Mouse (Mus musculus) MEL (cell line): ENCODE results near the gene Lhfp. TPM values are rescaled to one million over a fixed set of nuclear protein-coding genes. Genes with fewer than 3 reads are reported as not detected.

Experiments
- DNase-seq: peaks from one replicate; pipeline ENCODE4 v3.0.0; 2011; ENCODE audit warnings: low read depth, low spot score
- H3K27ac ChIP-seq: 2 replicates; pipeline ENCODE4 v1.5.1; 2012; ENCODE audit warnings: low read depth, mild to moderate bottlenecking, control low read depth, low read length, moderate library complexity; ENCODE audit not compliant: control insufficient read depth
- H3K27me3 ChIP-seq, 2 experiments: fragments of 150-350 bp in 1 of 2; sonication (generic) in 1 of 2; 2 replicates each; pipeline ENCODE4 v1.6.1; 2012; ENCODE audit warnings: low read length in 2 of 2, mild to moderate bottlenecking in 2 of 2, improper control_type of control experiment in 1 of 2, moderate library complexity in 1 of 2; ENCODE audit not compliant: insufficient read depth in 2 of 2, control insufficient read depth in 1 of 2
- H3K36me3 ChIP-seq, 2 experiments: 2 replicates each; pipeline ENCODE4 v1.6.1; 2012 to 2014; ENCODE audit warnings: low read length in 2 of 2, improper control_type of control experiment in 1 of 2, inconsistent platforms in 1 of 2, mild to moderate bottlenecking in 1 of 2; ENCODE audit not compliant: insufficient read depth in 2 of 2, control insufficient read depth in 1 of 2
- H3K4me1 ChIP-seq, 2 experiments: fragments of 150-350 bp in 1 of 2; sonication (generic) in 1 of 2; 2 replicates each; pipeline ENCODE4 v1.6.1; 2012; ENCODE audit warnings: low read length in 2 of 2, improper control_type of control experiment in 1 of 2, mild to moderate bottlenecking in 1 of 2; ENCODE audit not compliant: insufficient read depth in 2 of 2, control insufficient read depth in 1 of 2
- H3K4me3 ChIP-seq, 2 experiments: fragments of 150-350 bp in 1 of 2; sonication (generic) in 1 of 2; 2 replicates each; pipeline ENCODE4 v1.5.1; 2012; ENCODE audit warnings: low read depth in 2 of 2, low read length in 2 of 2, mild to moderate bottlenecking in 2 of 2, moderate library complexity in 2 of 2, control low read depth in 1 of 2, improper control_type of control experiment in 1 of 2; ENCODE audit not compliant: control insufficient read depth in 1 of 2, insufficient read depth in 1 of 2
- H3K79me2 ChIP-seq: 2 replicates; pipeline ENCODE4 v1.6.1; 2012; ENCODE audit warnings: mild to moderate bottlenecking, low read length, moderate library complexity; ENCODE audit not compliant: control insufficient read depth, poor library complexity, insufficient read depth
- H3K9ac ChIP-seq: 2 replicates; pipeline ENCODE4 v1.6.1; 2012; ENCODE audit warnings: low read depth, mild to moderate bottlenecking, control low read depth, low read length, moderate library complexity; ENCODE audit not compliant: control insufficient read depth, poor library complexity, severe bottlenecking
- H3K9me3 ChIP-seq: fragments of 150-350 bp; sonication (generic); replicated peaks from 2 replicates; pipeline ENCODE4 v1.6.1; 2012; ENCODE audit warnings: mild to moderate bottlenecking, low read length, improper control_type of control experiment, moderate library complexity; ENCODE audit not compliant: insufficient read depth
- BHLHE40 ChIP-seq: IDR thresholded peaks from 2 replicates; pipeline ENCODE4 v1.6.1; 2012; ENCODE audit warnings: low read depth, mild to moderate bottlenecking, inconsistent platforms, low read length, improper control_type of control experiment, borderline replicate concordance
- CHD2 ChIP-seq: IDR thresholded peaks from 2 replicates; pipeline ENCODE4 v1.6.1; 2011; ENCODE audit warnings: low read length, improper control_type of control experiment
- E2F4 ChIP-seq: IDR thresholded peaks from 2 replicates; pipeline ENCODE4 v1.6.1; 2011; ENCODE audit warnings: low read depth, low read length, improper control_type of control experiment, borderline replicate concordance
- ELF1 ChIP-seq: IDR thresholded peaks from 2 replicates; pipeline ENCODE4 v1.6.1; 2014; ENCODE audit warnings: low read depth, mild to moderate bottlenecking, inconsistent platforms, low read length, improper control_type of control experiment, moderate library complexity
- EP300 ChIP-seq, 2 experiments: IDR thresholded peaks; 2 replicates each; pipeline ENCODE4 v1.6.1; 2011; ENCODE audit warnings: improper control_type of control experiment in 2 of 2, low read length in 2 of 2, low read depth in 1 of 2, mild to moderate bottlenecking in 1 of 2
- GABPA ChIP-seq: IDR thresholded peaks from 2 replicates; pipeline ENCODE4 v1.6.1; 2012; ENCODE audit warnings: low read depth, mild to moderate bottlenecking, inconsistent platforms, low read length, improper control_type of control experiment, moderate library complexity
- GATA1 ChIP-seq: IDR thresholded peaks from 2 replicates; pipeline ENCODE4 v1.6.1; 2011; ENCODE audit warnings: low read depth, low read length, improper control_type of control experiment
- MAX ChIP-seq: IDR thresholded peaks from 2 replicates; pipeline ENCODE4 v1.6.1; 2011; ENCODE audit warnings: low read length, improper control_type of control experiment
- MAZ ChIP-seq: IDR thresholded peaks from 2 replicates; pipeline ENCODE4 v1.6.1; 2012; ENCODE audit warnings: low read depth, mild to moderate bottlenecking, inconsistent platforms, low read length, improper control_type of control experiment
- MYB ChIP-seq: IDR thresholded peaks from 2 replicates; pipeline ENCODE4 v1.6.1; 2011; ENCODE audit warnings: mild to moderate bottlenecking, low read depth, low read length, improper control_type of control experiment
- MYC ChIP-seq: IDR thresholded peaks from 2 replicates; pipeline ENCODE4 v1.6.1; 2011; ENCODE audit warnings: low read depth, mild to moderate bottlenecking, low read length, improper control_type of control experiment, moderate library complexity
- NELFE ChIP-seq: IDR thresholded peaks from 2 replicates; pipeline ENCODE4 v1.6.1; 2011; ENCODE audit warnings: low read depth, low read length, improper control_type of control experiment
- POLR2AphosphoS2 ChIP-seq: IDR thresholded peaks from 2 replicates; pipeline ENCODE4 v1.6.1; 2011; ENCODE audit warnings: low read length, improper control_type of control experiment
- POLR2AphosphoS5 ChIP-seq: IDR thresholded peaks from 2 replicates; pipeline ENCODE4 v1.6.1; 2012; ENCODE audit warnings: low read depth, borderline replicate concordance, mild to moderate bottlenecking, inconsistent platforms, low read length, moderate library complexity, mixed read lengths
- RAD21 ChIP-seq: IDR thresholded peaks from 2 replicates; pipeline ENCODE4 v1.6.1; 2011; ENCODE audit warnings: mild to moderate bottlenecking, low read depth, low read length, improper control_type of control experiment
- SIN3A ChIP-seq: IDR thresholded peaks from 2 replicates; pipeline ENCODE4 v1.6.1; 2012; ENCODE audit warnings: low read length, improper control_type of control experiment, inconsistent platforms
- SMC3 ChIP-seq: IDR thresholded peaks from 2 replicates; pipeline ENCODE4 v1.6.1; 2011; ENCODE audit warnings: low read depth, low read length, improper control_type of control experiment
- TAL1 ChIP-seq: IDR thresholded peaks from 2 replicates; pipeline ENCODE4 v1.6.1; 2012; ENCODE audit warnings: mild to moderate bottlenecking, inconsistent platforms, low read length, moderate library complexity, mixed read lengths
- TCF12 ChIP-seq: IDR thresholded peaks from 2 replicates; pipeline ENCODE4 v1.6.1; 2014; ENCODE audit warnings: low read depth, mild to moderate bottlenecking, inconsistent platforms, low read length, improper control_type of control experiment, moderate library complexity
- UBTF ChIP-seq: IDR thresholded peaks from 2 replicates; pipeline ENCODE4 v1.6.1; 2012; ENCODE audit warnings: low read depth, mild to moderate bottlenecking, inconsistent platforms, low read length, improper control_type of control experiment, moderate library complexity, borderline replicate concordance; ENCODE audit not compliant: insufficient read depth
- USF1 ChIP-seq: IDR thresholded peaks from 2 replicates; pipeline ENCODE4 v1.6.1; 2014; ENCODE audit warnings: low read depth, mild to moderate bottlenecking, inconsistent platforms, low read length, improper control_type of control experiment, moderate library complexity
- USF2 ChIP-seq, 2 experiments: IDR thresholded peaks; 2 replicates each; pipeline ENCODE4 v1.6.1; 2011 to 2012; ENCODE audit warnings: improper control_type of control experiment in 2 of 2, low read length in 2 of 2, borderline replicate concordance in 1 of 2, inconsistent platforms in 1 of 2, low read depth in 1 of 2, mild to moderate bottlenecking in 1 of 2; ENCODE audit not compliant: insufficient read depth in 1 of 2
- ZC3H11A ChIP-seq: IDR thresholded peaks from 2 replicates; pipeline ENCODE4 v1.6.1; 2012; ENCODE audit warnings: low read depth, mild to moderate bottlenecking, inconsistent platforms, low read length, improper control_type of control experiment
- ZKSCAN1 ChIP-seq: IDR thresholded peaks from 2 replicates; pipeline ENCODE4 v1.6.1; 2012; ENCODE audit warnings: low read depth, mild to moderate bottlenecking, inconsistent platforms, low read length, improper control_type of control experiment, moderate library complexity
- ZMIZ1 ChIP-seq: IDR thresholded peaks from 2 replicates; pipeline ENCODE4 v1.6.1; 2012; ENCODE audit warnings: low read depth, mild to moderate bottlenecking, inconsistent platforms, low read length, improper control_type of control experiment, moderate library complexity
- ZNF384 ChIP-seq: IDR thresholded peaks from 2 replicates; pipeline ENCODE4 v1.6.1; 2012; ENCODE audit warnings: low read depth, mild to moderate bottlenecking, inconsistent platforms, low read length, improper control_type of control experiment
- polyA plus RNA-seq, 2 experiments: library from polyadenylated mRNA; stranded (reverse) in 1 of 2; unstranded in 1 of 2; fragments of >175 nt in 1 of 2; fragments of >200 nt in 1 of 2; gene quantifications; 2 replicates each; pipeline versions ENCODE4 v1.2.1 to v1.2.4; 2012; ENCODE audit warnings: low replicate concordance in 2 of 2, low read depth in 1 of 2; ENCODE audit not compliant: insufficient read length in 2 of 2, insufficient read depth in 1 of 2, missing spikeins in 1 of 2
- total RNA-seq: library from RNA; depleted of rRNA; stranded (reverse); fragments of 300-350 nt; gene quantifications from 2 replicates; pipeline ENCODE4 v1.2.3, GENCODE M21; 2012

The Lhfp gene
- total and polyA plus RNA-seq, 3 experiments = not detected

DNA sequence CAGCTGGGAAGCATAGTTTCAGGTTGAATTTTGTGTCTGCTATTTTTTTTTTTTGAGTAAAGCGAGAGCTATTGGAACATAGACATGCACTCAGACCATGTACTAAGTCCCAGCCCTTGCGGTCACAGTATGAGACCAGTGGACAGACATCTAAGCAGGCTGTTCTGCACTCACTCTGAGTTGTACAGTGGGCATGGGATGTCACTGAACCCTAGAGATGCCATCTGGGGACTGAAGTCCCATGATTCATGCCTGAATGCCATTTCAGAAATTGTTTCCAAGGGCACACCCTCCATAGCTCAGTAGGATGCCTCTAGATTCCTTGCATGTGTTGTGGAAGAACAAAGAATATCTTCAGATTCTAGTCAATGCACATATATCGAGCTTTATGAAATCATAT, 164.4 kb downstream of the Lhfp start:
- no peak overlapping the region for H3K9ac ChIP-seq
- DNase-seq = no peak
- no peaks in the 10 kb centered on the region for H3K79me2 ChIP-seq
- H3K4me3 ChIP-seq = no peak overlapping the region
- TF ChIP-seq SMC3 (no peak), CHD2 (no peak), SIN3A (no peak), TCF12 (no peak), TAL1 (no peak), BHLHE40 (no peak), POLR2AphosphoS2 (no peak), E2F4 (no peak), MAX (no peak), GATA1 (no peak), USF2 (IDR thresholded peaks at IDR 0.05; ENCODE audit: borderline replicate concordance in 1 of 2, insufficient read depth in 1 of 2, low read depth in 1 of 2, low read length in 2 of 2) (no peak), ZMIZ1 (no peak), MAZ (no peak), MYC (no peak), POLR2AphosphoS5 (no peak), NELFE (no peak), USF1 (no peak), GABPA (no peak)
- H3K4me1 ChIP-seq = no peaks in the 10 kb centered on the region
- H3K9me3 ChIP-seq = no peaks in the 10 kb centered on the region
- H3K36me3 ChIP-seq = no peaks in the 10 kb centered on the region
- no peaks in the 10 kb centered on the region for H3K27me3 ChIP-seq
- H3K27ac ChIP-seq = no peak overlapping the region

GRCm38 (mm10) chr3:53206509-53207224, 165.3 kb downstream of the Lhfp start:
- Histone ChIP-seq H3K36me3 (no peaks in the 10 kb centered on the region), H3K27ac (no peak overlapping the region), H3K4me3 (no peak overlapping the region), H3K27me3 (no peaks in the 10 kb centered on the region), H3K9me3 (no peaks in the 10 kb centered on the region), H3K79me2 (no peaks in the 10 kb centered on the region), H3K9ac (no peak overlapping the region)
- no peak for DNase-seq
- TF ChIP-seq UBTF (no peak), EP300 (IDR thresholded peaks at IDR 0.05; ENCODE audit: low read depth in 1 of 2, low read length in 2 of 2) (no peak), GATA1 (no peak), ZC3H11A (no peak), ZNF384 (no peak), E2F4 (no peak), NELFE (no peak), MAX (no peak), SMC3 (no peak), MYB (no peak), RAD21 (no peak), ZKSCAN1 (no peak), TAL1 (no peak), ELF1 (no peak)
- TF ChIP-seq, all 39 proteins: peak for 0
- no peaks in the 10 kb centered on the region for H3K4me1 ChIP-seq
